Mouse (Mus musculus) forebrain, embryonic 12.5 days (tissue): ENCODE results near the gene Higd1b. TPM values are rescaled to one million over a fixed set of nuclear protein-coding genes. Genes with fewer than 3 reads are reported as not detected.

ENCODE experiments used
- polyA plus RNA-seq: library from polyadenylated mRNA; unstranded; fragments of >200 nt; fragmentation: Nextera tagmentation; extraction: Ambion mirVana; gene quantifications from 2 replicates; pipeline ENCODE4 v1.2.1, GENCODE M21; 2016

Gene Higd1b
- polyA plus RNA-seq, 1 experiment from 2014 or later, result not detected

Other genes with a start within 250 kb of the Higd1b start
- gene Fzd2, start 231.5 kb upstream of the Higd1b start, polyA plus RNA-seq, result 42.2 and 42.3 TPM in 2 replicates
- gene Meioc, start 172.1 kb upstream of the Higd1b start, polyA plus RNA-seq, result 0.19 and 0.21 TPM in 2 replicates
- gene Ccdc43, start 138.1 kb upstream of the Higd1b start, polyA plus RNA-seq, result 55.1 and 57.7 TPM in 2 replicates
- gene Adam11, start 74.4 kb upstream of the Higd1b start, polyA plus RNA-seq, result 22.7 and 23.0 TPM in 2 replicates
- 90.5 and 103 TPM in 2 replicates for gene Gjc1, start 16.1 kb upstream of the Higd1b start, polyA plus RNA-seq
- 274 and 279 TPM in 2 replicates for gene Eftud2, start 45.1 kb downstream of the Higd1b start, polyA plus RNA-seq
- 1.7 and 2.4 TPM in 2 replicates for gene Ccdc103, start 45.4 kb downstream of the Higd1b start, polyA plus RNA-seq
- not detected in 2 replicates for gene Fam187a, start 49.3 kb downstream of the Higd1b start, polyA plus RNA-seq
- 0.09 TPM in 1 of 2 replicates, not detected in the other for gene Gfap, start 65.1 kb downstream of the Higd1b start, polyA plus RNA-seq
- 10.8 and 13.0 TPM in 2 replicates for gene Kif18b, start 89.3 kb downstream of the Higd1b start, polyA plus RNA-seq
- 3.7 and 4.0 TPM in 2 replicates for gene C1ql1, start 110.8 kb downstream of the Higd1b start, polyA plus RNA-seq
- 49.0 and 56.2 TPM in 2 replicates for gene Nmt1, start 192.3 kb downstream of the Higd1b start, polyA plus RNA-seq
- 190 and 210 TPM in 2 replicates for gene Dcakd, start 192.5 kb downstream of the Higd1b start, polyA plus RNA-seq